Mouse (Mus musculus) thymus, adult 2 months (tissue): ENCODE measurements around the gene H1f0.

Experiments
- CTCF ChIP-seq: fragments of 200-500 bp; IDR thresholded peaks from 2 replicates; pipeline ENCODE4 v1.5.1; 2012; ENCODE audit warnings: mild to moderate bottlenecking, control low read depth, low read length, moderate library complexity, borderline replicate concordance; ENCODE audit not compliant: control insufficient read depth, poor library complexity, insufficient read depth; ENCODE audit errors: extremely low read depth
- POLR2A ChIP-seq: fragments of 200-500 bp; IDR thresholded peaks from 2 replicates; pipeline ENCODE4 v1.6.1; 2012; ENCODE audit warnings: mild to moderate bottlenecking, low read length, control low read depth, moderate library complexity; ENCODE audit not compliant: control insufficient read depth, poor library complexity, insufficient read depth; ENCODE audit errors: extremely low read depth

GRCm38 (mm10) chr15:79013382-79013781 is 14.9 kb upstream of the H1f0 start:
- TF ChIP-seq POLR2A (no peak), CTCF (no peak)
